Mouse (Mus musculus) spleen, adult 2 months (tissue): ENCODE data around the gene Prok1. TPM values are rescaled to one million over a fixed set of nuclear protein-coding genes. Genes with fewer than 3 reads are reported as not detected.

Source experiments
- DNase-seq, 2 experiments: peaks; one replicate each; pipeline versions ENCODE4 v3.0.0 to v3.0.0-alpha.2; 2012 to 2021; ENCODE audit warnings: low spot score in 2 of 2, low read depth in 1 of 2
- H3K27ac ChIP-seq: fragments of 200-500 bp; 2 replicates; pipeline ENCODE4 v1.5.1; 2012; ENCODE audit warnings: low read length, inconsistent platforms; ENCODE audit not compliant: insufficient read depth
- H3K27me3 ChIP-seq: fragments of 200-500 bp; 2 replicates; pipeline ENCODE4 v1.6.1; 2012; ENCODE audit warnings: mild to moderate bottlenecking, moderate library complexity, low read length, inconsistent platforms; ENCODE audit not compliant: control insufficient read depth, insufficient read depth
- H3K36me3 ChIP-seq: fragments of 200-500 bp; 2 replicates; pipeline ENCODE4 v1.6.1; 2012; ENCODE audit warnings: mild to moderate bottlenecking, low read length, inconsistent platforms; ENCODE audit not compliant: control insufficient read depth, insufficient read depth
- H3K4me1 ChIP-seq: fragments of 200-500 bp; 2 replicates; pipeline ENCODE4 v1.6.1; 2011; ENCODE audit warnings: inconsistent platforms; ENCODE audit not compliant: control insufficient read depth, insufficient read depth, insufficient read length
- H3K4me3 ChIP-seq: fragments of 200-500 bp; 2 replicates; pipeline ENCODE4 v1.5.1; 2011; ENCODE audit warnings: mild to moderate bottlenecking, inconsistent platforms; ENCODE audit not compliant: insufficient read depth, insufficient read length; ENCODE audit errors: extremely low read depth
- CTCF ChIP-seq: fragments of 200-500 bp; IDR thresholded peaks from 2 replicates; pipeline ENCODE4 v1.5.1; 2011; ENCODE audit warnings: mild to moderate bottlenecking, inconsistent platforms; ENCODE audit not compliant: insufficient read depth, insufficient read length, insufficient replicate concordance; ENCODE audit errors: extremely low read depth
- POLR2A ChIP-seq: fragments of 200-500 bp; IDR thresholded peaks from 2 replicates; pipeline ENCODE4 v1.6.1; 2011; ENCODE audit warnings: low read depth, low read length, inconsistent platforms
- WGBS: fragments of 180-500 bp; shearing (Covaris S2); methylation state at CpG from one replicate; pipeline ENCODE4 v1.1.7; 2018; 5-methylcytosine and 5-hydroxymethylcytosine counted together
- polyA plus RNA-seq: library from polyadenylated mRNA; depleted of rRNA; stranded (reverse); fragments of >200 nt; gene quantifications from 2 replicates; pipeline ENCODE4 v1.2.3, GENCODE M21; 2012

Gene Prok1
- polyA plus RNA-seq, 1 experiment = not detected

GRCm38 (mm10) chr3:107229221-107229620 lies 10.3 kb downstream of the Prok1 start:
- Histone ChIP-seq H3K36me3 (no peaks in the 10 kb centered on the region), H3K4me1 (peaks cover 5% of the 10 kb centered on the region; the same call in 1 of the 2 replicates), H3K27ac (no peak overlapping the region), H3K27me3 (no peaks in the 10 kb centered on the region), H3K4me3 (no peak overlapping the region)
- WGBS = 83% methylated on average over 5 of the region's 5 CpGs
- no peak for DNase-seq
- no peak for TF ChIP-seq POLR2A
- no peak for TF ChIP-seq CTCF

GRCm38 (mm10) chr3:107225820-107226219 lies 13.7 kb downstream of the Prok1 start:
- DNase-seq = no peak
- H3K27ac ChIP-seq = no peak overlapping the region
- WGBS = 90% methylated on average over 5 of the region's 5 CpGs
- H3K27me3 ChIP-seq = no peaks in the 10 kb centered on the region
- H3K4me1 ChIP-seq = no peaks in the 10 kb centered on the region
- no peak for TF ChIP-seq POLR2A
- H3K4me3 ChIP-seq = no peak overlapping the region
- H3K36me3 ChIP-seq = no peaks in the 10 kb centered on the region

GRCm38 (mm10) chr3:107223230-107223629 lies 16.3 kb downstream of the Prok1 start:
- no peaks in the 10 kb centered on the region for H3K36me3 ChIP-seq
- no peaks in the 10 kb centered on the region for H3K4me1 ChIP-seq
- H3K27ac ChIP-seq = no peak overlapping the region
- H3K4me3 ChIP-seq = no peak overlapping the region
- no peaks in the 10 kb centered on the region for H3K27me3 ChIP-seq
- DNase-seq = no peak
- TF ChIP-seq POLR2A (no peak), CTCF (no peak)
- whole genome bisulfite sequencing = 69% methylated on average over 1 of the region's 1 CpGs

- TF ChIP-seq POLR2A (no peak), CTCF (no peak)
- H3K27me3 ChIP-seq = no peaks in the 10 kb centered on the region
- no peak within 1 kb of the TSS for H3K4me3 ChIP-seq
- no peak for DNase-seq
- WGBS = 78% methylated on average over 10 of the region's 10 CpGs
- no peak within 1 kb of the TSS for H3K27ac ChIP-seq
- H3K4me1 ChIP-seq = no peaks in the 10 kb centered on the region
- no peaks in the 10 kb centered on the region for H3K36me3 ChIP-seq
Measured at GRCm38 (mm10) chr3:107221608-107222007, 17.9 kb downstream of the Prok1 start, which contains the start of gene Cym. Gene Cym (minus strand): TSS chr3:107221732.

GRCm38 (mm10) chr3:107218572-107218971 lies 20.9 kb downstream of the Prok1 start:
- DNase-seq = no peak
- no peaks in the 10 kb centered on the region for H3K36me3 ChIP-seq
- H3K4me3 ChIP-seq = no peak overlapping the region
- no peaks in the 10 kb centered on the region for H3K27me3 ChIP-seq
- WGBS = 82% methylated on average over 7 of the region's 7 CpGs
- H3K27ac ChIP-seq = no peak overlapping the region
- TF ChIP-seq POLR2A = no peak
- no peak for TF ChIP-seq CTCF
- H3K4me1 ChIP-seq = no peaks in the 10 kb centered on the region

- no peak for DNase-seq
- H3K27ac ChIP-seq = no peak overlapping the region
- H3K4me3 ChIP-seq = no peak overlapping the region
- no peaks in the 10 kb centered on the region for H3K27me3 ChIP-seq
- TF ChIP-seq POLR2A (no peak), CTCF (no peak)
- H3K36me3 ChIP-seq = no peaks in the 10 kb centered on the region
- WGBS = 86% methylated on average over 3 of the region's 3 CpGs
- H3K4me1 ChIP-seq = no peaks in the 10 kb centered on the region
Measured at GRCm38 (mm10) chr3:107217101-107217480, 22.4 kb downstream of the Prok1 start.

- DNase-seq = no peak
- 52% methylated on average over 8 of the region's 8 CpGs for WGBS
- H3K4me1 ChIP-seq = no peaks in the 10 kb centered on the region
- H3K4me3 ChIP-seq = no peak overlapping the region
- H3K27ac ChIP-seq = no peak overlapping the region
- H3K27me3 ChIP-seq = no peaks in the 10 kb centered on the region
- H3K36me3 ChIP-seq = no peaks in the 10 kb centered on the region
- TF ChIP-seq CTCF (no peak), POLR2A (no peak)
Measured at GRCm38 (mm10) chr3:107216400-107217100, 23.0 kb downstream of the Prok1 start.
